Mouse (Mus musculus) fat pad, adult 2 months (tissue): ENCODE measurements around the gene Fmnl1.

Experiments used
- DNase-seq: peaks from one replicate; pipeline ENCODE4 v3.0.0-alpha.2; 2011; ENCODE audit warnings: low read depth, low spot score; ENCODE audit errors: extremely low read depth

The Fmnl1 gene

GRCm38 (mm10) chr11:103160738-103161137 is 10.2 kb upstream of the Fmnl1 start:
- no peak for DNase-seq

GRCm38 (mm10) chr11:103161449-103161848 is 9.5 kb upstream of the Fmnl1 start:
- DNase-seq, result no peak

- DNase-seq, result no peak
Measured at GRCm38 (mm10) chr11:103162132-103162531, 8.8 kb upstream of the Fmnl1 start.

DNA sequence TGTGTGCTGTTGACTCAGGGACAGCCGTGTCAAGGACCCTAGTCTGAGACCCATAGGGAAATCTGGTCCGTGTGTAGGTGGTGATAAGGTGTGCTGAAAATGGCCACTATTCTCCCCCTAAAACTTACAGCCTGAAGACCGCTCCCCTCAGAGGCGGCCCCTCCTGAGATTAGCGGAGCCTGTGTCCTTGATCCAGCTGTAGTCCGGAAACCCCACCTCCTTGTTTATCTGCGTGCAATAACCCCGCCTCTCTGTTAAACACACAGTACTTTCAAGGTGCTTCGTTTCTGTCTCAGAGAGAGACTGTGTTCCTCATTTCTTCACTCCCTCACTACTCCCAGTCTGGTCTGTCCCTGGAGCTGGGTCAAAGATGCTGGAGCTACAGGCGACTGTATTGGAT is 6.5 kb upstream of the Fmnl1 start:
- DNase-seq, result no peak

DNA sequence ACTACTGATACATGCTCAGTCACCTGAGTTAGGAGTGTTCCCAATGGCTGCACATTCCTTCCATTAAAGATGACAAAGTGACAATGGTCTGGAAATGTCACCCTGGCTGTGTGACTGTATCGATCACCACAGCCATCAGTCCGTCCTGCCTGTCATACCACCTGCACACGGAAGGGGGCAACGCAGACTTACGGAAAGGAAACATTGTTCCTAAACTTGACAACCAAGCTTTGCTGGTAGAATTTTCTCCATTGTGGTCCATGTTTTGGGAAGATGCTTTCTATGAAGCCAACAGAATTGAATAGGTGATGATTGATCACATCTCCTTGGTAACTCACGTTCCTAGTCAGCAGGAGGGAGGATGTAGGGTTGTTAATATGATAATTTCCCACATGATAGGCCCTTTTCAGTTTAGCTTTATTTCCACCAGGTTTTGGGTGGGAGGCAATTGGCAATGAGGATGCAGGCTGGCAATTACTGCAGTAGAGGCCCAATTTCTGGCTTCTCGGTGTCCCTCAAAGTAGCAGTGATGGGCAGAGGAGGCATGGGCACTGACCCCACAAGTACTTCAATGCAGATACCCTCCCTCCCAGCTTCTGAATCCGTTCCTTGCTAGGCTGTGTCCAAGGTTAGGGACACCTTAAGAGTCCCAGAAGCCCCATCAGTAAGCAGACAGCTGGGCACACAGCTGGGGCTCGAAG is 2.1 kb upstream of the Fmnl1 start:
- no peak for DNase-seq

DNA sequence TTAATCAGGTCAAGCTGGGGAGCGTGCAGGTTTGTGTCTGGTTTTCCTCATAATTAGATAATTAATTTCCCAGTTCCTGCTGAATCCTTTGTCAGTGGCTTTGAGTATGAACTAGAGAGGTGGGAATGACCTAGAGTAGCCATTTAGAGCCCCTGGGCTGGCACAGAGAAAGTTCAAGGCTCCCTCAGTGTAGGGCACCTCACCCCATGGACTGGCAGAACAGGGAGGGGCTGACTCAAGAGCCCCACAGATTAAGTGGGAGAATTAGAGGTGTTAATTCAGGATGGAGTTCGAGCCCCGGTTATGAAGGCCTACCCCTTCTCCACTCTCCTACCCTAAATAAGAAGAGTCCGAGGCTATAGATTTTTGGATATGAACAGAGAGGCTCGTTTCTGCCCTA is 1.2 kb upstream of the Fmnl1 start:
- DNase-seq, result no peak

- DNase-seq, result no peak
Measured at GRCm38 (mm10) chr11:103170111-103170493, 805 bp upstream of the Fmnl1 start.

DNA sequence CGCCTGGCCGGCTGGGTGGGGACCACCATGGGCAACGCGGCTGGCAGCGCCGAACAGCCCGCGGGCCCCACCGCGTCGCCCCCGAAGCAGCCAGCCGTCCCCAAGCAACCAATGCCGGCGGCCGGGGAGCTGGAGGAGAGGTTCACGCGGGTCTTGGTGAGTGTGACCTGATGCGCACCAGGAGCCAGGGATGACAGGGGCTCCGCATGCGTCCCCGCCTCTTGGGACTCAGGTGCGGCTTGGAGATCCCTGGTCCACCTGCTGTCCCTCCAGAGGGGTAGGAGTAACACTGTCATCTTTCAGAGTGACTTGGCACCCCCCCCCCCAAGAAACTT is 346 bp downstream of the Fmnl1 start:
- DNase-seq, result no peak

DNA sequence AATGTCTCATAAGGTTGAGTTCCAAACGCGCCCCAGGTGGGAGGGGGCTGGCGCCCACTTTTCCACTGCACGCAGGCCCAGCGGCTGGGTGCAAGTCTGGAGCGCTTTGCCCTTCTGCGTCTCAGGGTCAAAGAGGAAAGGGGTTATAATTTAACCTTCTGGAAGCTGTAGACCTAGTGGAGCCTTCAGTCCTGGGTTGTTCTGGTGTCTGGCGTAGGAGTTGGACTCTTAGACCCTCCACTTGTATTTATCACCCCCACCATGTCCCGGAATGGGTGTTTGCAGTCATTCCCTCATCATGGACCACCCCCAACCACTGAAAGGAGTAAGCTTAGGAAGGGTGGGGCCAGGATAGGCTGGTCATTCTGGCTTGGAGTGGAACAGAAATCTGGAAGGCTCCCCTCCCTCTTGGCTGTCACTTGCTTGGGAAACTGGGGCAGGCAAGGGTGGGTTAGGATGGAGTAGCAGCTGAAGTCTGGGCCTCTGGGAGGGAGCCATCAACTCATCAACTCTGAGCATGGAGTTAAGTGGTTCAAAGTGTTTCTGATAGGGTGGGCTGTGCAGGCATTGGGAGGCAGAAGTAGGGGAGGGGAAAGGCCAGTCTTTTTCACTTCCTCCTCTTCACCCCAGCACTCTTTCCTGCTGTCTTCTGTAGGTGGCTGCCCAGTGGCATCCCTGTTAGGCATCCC is 940 bp downstream of the Fmnl1 start:
- no peak for DNase-seq

GRCm38 (mm10) chr11:103172392-103173040 is 1.6 kb downstream of the Fmnl1 start:
- DNase-seq, result no peak

GRCm38 (mm10) chr11:103173041-103173770 is 2.3 kb downstream of the Fmnl1 start:
- no peak for DNase-seq

DNA sequence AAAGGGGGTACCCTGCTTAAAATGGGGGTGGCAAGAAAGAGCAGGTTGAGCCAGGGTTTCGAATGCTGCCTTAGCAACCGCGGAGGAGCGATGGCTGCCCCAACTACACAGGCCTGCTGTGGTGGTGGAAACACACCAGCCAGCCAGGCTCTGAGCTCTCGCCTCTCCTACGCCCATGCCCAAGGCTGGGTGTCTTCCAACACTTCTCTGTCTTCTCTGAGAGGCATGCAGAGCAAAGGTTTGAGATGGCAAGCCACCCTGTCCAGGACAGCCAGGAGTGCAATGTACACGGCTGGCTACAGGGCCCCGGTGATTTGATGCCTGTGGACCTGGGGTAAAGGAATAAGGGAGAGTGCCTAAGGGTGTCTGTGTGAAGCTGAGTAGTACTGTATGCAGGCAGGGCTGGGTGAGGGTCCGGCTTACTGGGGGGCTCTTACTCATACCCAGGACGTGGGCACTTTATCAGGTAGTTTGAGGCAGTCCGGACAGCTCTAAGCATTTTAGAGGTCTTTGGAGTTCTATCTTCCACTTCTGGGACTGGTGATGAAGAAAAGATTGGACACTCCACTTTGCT is 3.0 kb downstream of the Fmnl1 start:
- no peak for DNase-seq

GRCm38 (mm10) chr11:103174411-103174832 is 3.5 kb downstream of the Fmnl1 start:
- DNase-seq, result no peak

GRCm38 (mm10) chr11:103174891-103175391 is 4.0 kb downstream of the Fmnl1 start:
- DNase-seq, result no peak

DNA sequence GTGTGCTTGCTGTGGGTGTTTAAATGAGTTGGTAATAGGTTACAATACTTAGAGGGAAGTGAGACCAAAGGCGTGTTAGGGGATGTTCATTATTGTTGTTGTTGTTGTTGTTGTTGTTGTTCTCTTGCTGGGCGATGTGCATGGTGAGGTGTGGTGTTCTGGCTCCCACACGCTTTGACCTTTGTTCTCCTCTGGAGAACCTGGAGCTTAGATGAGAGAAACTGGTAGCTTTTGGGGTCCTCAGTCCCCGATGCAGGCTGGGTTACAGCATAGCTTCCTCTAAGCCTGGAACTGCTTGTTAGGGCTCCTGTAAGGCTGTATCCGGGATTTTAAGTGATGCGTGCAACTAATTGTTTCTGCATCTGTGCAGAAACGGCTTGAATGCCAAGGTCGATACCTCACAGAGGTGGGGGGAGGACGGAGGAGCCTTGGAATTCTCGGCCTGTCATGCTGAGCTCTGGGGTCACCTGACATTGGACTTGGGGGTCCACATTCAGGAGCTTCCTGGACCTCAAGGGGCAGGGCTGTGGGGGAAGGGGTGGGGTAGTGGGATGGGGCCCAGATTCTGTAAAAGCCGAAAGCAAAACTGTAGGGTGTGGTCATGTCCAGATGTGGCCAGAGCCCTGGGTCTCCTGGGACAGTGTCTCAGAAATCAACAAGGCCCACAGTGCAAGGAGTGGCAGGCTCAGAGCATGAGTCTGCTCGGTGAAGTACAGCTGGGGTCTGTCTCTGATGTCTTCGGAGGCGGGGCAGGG is 5.0 kb downstream of the Fmnl1 start:
- DNase-seq, result no peak

DNA sequence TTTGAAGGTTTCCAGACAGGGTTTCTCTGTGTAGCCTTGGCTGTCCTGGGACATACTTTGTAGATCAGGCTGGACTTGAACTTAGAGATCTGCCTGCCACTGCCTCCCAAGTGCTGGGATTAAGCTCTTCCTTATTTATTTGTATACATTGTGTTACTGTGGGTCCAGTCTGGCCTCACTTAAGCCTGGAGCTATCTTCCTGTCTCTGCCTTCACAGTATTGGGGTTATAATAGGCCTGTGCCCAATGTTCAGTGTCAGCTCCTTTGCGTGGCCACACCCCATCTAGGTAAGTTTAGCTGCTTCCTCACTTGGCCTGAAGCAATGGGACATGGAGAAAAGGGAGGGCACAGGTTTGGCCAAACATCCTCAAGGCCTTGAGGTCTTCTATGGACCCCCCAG is 5.6 kb downstream of the Fmnl1 start:
- DNase-seq, result no peak

- DNase-seq, result no peak
Measured at GRCm38 (mm10) chr11:103177216-103177615, 6.3 kb downstream of the Fmnl1 start.

DNA sequence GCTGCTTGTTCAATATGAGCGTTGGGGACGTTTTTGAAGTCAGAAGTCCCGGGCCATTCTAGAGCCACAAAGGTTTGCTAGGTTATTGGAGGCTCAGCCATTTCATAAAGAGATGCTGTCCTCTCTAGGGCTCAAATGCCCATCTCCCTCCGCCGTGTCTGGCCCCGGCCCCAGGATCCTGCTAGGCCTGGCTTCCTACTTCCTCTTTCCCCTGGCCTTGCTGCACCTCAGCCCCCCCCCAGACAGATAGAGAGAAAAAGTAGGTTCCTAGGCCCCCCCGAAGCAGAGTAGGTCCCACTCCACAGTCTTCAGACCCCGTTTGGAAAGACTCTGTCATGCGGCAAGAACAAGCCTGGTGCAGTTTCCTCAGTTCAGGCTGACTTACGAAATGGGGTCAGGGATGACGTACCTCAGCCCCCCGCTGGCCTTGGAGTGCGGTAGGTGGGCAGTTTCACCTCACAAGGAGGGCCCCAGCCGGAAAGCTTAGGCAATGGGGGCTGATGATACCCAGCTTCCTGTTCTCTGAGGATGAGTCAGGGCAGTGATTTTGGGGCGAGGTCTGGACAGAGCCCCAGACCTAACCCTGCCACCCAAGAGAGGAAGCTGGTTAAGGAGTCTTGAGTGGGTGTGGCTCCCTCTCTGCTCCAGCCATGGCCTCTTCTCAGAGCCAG is 7.0 kb downstream of the Fmnl1 start:
- no peak for DNase-seq

DNA sequence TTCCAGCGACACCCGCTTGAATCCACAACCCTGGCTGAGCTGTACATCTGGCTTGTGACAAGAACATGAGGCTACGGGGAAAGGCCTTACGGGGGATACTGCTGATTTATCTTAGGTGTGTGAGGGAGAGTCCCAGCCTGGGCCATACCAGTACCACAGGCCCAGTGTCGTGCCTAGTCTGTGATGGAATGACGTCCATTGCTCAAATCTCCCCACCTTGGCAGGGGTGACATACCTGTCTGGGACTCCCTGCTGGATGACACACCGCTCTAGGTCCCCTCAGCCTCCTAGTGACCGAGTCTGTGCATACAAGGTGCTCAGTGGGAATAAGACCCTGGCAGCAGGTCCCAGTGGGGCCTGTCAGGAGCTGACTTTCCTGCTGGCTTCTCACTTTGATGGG is 7.8 kb downstream of the Fmnl1 start:
- DNase-seq, result no peak

DNA sequence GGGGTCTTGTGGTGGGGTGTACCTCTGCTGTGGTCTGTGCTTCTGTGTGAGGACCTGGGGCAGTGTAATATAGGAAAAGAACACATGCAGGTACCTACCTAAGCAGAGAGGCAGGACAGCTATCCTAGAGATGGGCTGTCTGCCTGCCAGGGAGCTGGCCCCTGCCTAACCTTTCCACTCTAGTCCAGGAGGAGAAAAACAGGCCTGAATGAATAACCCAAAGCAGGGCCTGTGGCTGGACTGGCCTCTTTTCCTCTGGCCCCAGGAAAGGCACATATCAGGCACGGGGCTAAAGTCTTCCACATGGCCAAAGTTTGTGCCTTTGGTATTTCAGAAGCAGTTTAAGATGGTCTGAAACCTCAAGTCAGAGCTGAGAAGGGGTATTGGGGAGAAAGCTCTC is 9.5 kb downstream of the Fmnl1 start:
- no peak for DNase-seq
